Mouse (Mus musculus) kidney, adult 11 months (tissue): ENCODE data around the gene Slc41a1.
A peak's percentile ranks its signal among the peaks of the same experiment; 100 is the strongest.

ENCODE experiments used
- DNase-seq: peaks from one replicate; pipeline ENCODE4 v3.0.0; 2022

The Slc41a1 gene

GRCm38 (mm10) chr1:131828297-131829126 is 1.2 kb downstream of the Slc41a1 start:
- no peak for DNase-seq

DNA sequence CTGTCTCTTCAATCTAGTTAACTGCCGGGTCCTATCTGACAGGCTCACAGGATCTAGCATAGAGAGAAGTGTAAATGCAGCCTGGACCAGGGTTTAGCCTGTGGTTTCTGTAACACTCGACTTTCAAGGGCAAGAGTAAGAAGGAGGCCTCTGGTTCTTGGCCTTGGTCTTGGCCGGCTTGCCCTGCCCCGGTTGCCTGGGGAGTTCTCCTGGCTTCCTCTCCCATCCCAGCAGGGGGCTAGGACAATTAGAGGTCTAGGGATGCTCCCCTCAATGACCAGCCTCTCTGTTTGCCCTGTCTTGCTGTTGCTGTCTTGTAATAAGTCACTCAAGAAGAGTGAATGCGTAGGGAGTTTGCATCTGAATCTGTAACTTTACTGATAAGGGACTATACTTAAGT is 2.0 kb downstream of the Slc41a1 start:
- DNase-seq, result no peak

DNA sequence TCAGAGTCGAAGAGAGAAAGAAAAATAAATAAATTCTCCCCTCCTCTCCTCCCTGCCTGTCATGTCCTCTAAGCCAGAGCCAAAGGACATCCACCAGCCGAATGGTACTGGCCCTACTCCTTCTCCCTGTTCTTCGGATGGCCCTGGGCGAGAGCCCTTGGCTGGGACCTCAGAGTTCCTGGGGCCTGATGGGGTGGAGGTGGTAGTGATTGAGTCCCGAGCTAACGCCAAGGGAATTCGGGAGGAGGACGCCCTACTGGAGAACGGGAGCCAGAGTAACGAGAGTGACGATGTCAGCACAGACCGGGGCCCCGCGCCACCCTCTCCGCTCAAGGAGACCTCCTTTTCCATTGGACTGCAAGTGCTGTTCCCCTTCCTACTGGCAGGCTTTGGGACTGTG is 3.3 kb downstream of the Slc41a1 start:
- DNase-seq, result no peak

DNA sequence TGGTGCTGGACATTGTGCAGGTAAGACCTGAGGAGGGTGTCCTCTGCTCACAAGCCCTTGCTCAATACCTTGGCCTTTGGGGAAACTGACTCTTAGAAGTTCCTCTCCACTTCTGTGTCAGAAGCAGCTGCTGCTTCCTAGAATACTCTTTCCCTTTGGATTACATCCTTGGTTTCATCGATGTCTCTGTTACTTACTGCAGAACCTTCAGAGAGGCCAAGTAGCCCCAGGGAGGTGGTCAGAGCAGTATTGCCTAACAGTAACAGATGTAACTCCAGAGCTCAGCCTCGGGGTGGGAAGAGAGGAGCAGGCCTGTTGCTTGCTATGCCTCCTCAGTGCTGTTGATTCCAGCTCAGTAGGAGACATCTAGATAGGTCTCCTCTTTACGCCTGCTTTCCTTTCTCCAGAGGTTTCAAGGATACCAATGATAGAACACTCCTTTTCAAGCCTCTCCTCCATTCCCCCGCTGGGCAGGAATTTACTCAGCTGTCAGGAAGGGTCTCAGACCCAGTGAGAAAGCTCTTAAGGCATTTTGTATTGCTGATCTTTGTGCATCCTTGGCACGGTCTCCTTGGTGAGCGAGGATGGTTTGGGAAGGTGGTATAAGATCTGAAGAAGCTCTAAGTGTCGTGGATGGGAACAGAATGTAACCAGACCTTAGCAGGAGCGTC is 3.8 kb downstream of the Slc41a1 start:
- DNase-seq, result no peak

- DNase-seq, result no peak
Measured at GRCm38 (mm10) chr1:131837035-131837434, 9.7 kb downstream of the Slc41a1 start.

- no peak for DNase-seq
Measured at GRCm38 (mm10) chr1:131838542-131838941, 11.2 kb downstream of the Slc41a1 start.

DNA sequence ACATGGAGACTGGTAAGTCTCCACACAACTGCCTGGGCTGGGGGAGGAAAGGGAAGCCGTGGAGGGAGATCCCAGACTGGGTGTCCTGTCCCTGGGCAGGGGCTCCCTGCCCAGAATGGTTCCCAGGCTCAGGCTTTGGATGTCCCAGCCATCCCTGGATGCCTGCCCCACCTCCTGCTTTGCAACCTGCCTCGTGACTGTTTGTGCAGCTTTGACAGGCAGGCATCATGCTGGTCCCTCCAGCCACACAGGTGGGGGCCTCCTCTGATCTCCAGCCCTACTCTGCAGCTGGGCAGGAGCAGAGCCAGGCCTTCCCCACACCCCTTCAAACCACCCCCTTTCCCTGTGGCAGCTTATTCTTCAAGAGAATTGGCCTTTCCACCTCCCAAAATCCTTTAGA is 12.0 kb downstream of the Slc41a1 start:
- DNase-seq, result no peak

DNA sequence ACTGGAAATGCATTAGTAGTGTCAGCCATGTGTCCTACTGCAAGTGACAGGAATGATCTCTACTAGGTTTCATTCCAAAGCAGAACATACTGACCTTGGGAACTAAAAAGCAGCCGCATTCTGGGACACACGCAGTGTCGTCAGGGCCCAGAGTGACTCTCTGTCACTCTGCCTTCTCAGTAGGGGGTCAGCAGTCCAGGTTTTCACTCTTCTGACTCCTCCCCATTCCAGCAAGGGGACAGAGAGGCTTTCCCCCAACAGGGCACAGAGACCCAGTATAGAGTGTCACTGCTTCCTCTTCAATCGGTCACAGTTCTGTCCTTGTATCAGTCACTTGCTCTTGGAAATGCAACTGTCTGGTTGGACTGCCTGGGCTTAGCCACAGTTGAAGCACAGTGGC is 14.9 kb downstream of the Slc41a1 start:
- no peak for DNase-seq

DNA sequence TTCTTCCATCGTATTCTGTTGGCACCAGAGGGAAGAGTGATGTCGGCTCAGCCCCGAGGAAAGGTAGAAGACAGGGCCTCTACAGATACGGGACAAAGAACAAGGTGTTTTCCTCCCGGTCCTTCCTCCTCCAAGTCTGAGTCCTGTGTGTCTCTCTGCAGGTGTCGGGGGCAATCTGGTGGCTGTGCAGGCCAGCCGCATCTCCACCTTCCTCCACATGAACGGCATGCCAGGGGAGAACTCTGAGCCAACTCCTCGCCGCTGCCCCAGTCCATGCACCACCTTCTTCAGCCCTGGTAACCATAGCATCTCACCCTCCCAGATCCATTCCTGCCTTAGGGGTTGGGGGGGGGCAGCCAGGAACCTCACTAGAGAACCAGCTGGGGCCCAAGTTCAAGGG is 16.5 kb downstream of the Slc41a1 start:
- no peak for DNase-seq

DNA sequence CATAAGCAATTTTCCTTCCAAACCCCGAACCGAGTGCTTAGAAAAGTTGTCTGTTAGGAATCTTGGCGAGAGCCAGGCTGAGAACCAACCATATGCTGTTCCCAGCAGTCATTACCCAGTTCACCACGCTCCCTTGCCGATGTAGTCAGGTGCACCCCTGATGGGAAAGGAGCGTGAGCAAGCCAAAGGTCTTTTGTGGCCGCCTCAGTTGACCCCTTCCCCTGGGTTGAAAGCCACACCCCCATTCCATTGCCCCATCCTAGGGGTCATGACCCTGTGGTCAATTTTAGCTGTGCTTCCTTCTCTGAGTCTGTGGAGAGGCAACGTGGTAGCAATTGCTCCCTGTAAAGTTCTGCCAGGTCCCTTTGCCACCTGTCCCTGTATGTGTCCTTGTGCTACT is 17.6 kb downstream of the Slc41a1 start:
- no peak for DNase-seq

DNA sequence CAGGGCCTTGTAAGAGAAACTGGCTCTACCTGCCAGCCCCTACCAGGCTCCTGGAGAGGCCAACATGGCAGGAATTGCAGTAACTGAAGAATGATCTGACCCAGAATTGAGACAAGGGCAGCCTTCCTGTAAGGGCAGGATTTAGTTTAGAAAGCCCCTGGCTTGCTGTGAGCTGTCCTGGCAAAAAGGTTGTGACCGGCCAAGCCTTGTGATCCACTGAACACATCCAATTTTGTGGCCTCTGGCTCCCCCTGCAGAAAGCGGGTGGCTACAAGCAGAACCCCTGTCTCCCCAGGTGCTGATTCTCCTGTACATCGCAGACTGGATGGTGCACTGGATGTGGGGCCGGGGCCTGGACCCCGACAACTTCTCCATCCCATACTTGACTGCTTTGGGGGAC is 19.0 kb downstream of the Slc41a1 start:
- peak; percentile 44 for DNase-seq

DNA sequence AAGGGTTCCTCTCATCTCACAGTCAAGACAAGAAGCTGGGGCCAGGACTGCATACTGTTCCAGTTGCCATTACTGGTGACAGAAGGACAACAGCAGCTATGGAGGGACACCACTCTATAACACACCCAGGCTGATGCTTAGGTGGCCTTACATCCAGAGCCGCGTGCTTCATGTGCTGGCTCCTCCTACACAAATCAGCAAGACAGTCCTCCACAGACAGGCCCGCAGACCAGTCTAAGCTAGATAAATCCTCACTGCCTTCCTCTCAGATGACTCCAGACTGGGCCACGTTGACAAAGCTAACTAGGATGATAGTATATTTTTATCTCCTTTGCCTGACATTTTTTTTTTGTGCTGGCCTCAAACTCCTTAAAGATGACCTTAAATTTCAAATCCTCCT is 34.5 kb downstream of the Slc41a1 start:
- no peak for DNase-seq

- no peak for DNase-seq
Measured at GRCm38 (mm10) chr1:131865596-131865995, 38.3 kb downstream of the Slc41a1 start.

- no peak for DNase-seq
Measured at GRCm38 (mm10) chr1:131866304-131866999, 39.2 kb downstream of the Slc41a1 start.

- peak; percentile 91 for DNase-seq
Measured at GRCm38 (mm10) chr1:131867093-131867945, 40.0 kb downstream of the Slc41a1 start, which contains the start of gene Rab29. Rab29 (plus strand) TSS chr1:131867224.

- DNase-seq, result no peak
Measured at GRCm38 (mm10) chr1:131867946-131868290, 40.6 kb downstream of the Slc41a1 start.

DNA sequence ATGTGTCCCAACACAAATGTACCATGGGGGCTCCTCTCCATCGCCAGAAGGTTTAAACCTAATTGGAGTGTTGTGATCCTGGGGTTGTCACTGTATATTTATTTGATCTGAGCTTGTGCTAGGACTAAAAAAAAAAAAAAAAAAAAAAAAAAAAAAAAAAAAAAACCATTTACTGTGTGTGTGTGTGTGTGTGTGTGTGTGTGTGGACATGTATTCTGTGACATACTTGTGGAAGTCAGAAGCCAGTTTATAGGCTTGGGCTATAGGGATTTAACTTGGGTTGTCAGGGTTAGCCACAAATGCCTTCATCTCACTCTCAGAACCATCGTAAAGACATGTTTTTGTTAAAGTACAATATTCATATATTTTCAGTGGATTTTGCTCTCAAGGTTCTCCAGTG is 42.3 kb downstream of the Slc41a1 start:
- DNase-seq, result no peak

DNA sequence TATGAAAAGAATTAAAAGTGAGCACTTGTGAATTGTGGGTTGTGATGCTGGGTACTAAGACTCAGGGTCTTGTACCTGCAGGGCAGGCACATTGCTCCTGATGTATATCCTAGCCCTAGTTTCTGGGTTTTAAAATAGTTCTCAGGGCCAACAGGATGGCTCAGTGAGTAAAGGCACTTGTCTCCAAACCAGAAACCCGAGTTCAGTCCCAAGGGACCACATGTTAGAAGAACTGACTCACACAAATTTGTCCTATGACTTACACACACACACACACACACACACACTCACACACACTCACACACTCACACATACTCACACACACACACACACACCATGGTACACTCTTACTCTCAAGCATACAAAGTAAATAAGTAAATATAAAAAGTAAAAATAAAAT is 45.6 kb downstream of the Slc41a1 start:
- no peak for DNase-seq

- DNase-seq, result no peak
Measured at GRCm38 (mm10) chr1:131879816-131880215, 52.5 kb downstream of the Slc41a1 start.

DNA sequence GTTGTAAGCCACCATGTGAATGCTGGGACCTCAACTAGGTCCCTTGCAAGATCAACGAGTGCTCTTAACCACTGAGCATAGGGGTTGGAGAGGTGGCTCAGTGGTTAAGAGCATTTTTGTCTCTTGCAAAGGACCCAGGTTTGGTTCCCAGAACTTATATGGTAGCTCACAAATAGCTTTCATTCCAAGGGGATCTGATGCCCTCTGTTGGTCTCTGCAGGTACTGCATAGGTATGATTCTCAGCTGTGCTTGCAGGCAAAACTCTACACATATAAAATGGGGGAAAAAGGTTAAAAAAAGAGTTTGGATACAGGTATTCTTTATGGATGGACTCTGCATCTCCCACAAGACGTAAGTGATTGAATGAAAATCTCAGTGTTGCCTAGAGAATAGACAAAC is 55.5 kb downstream of the Slc41a1 start:
- no peak for DNase-seq

DNA sequence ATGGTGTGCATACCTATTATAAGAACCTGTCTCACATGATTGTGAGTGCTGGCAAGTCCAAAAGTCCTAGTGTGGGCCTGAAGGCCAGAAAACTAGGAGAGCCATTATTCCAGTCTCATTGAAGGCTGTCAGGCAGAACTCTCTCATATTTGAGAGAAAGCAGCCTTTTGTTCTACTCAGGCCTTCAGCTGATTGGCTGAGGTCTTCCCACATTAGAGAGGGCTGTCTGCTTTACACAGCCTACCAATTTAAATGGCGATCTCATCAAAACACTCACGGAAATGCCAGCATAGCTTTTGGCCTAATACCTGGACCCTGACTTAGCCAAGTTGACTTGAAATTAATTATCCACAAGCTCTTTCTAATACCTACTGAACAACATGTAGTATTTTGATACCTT is 58.9 kb downstream of the Slc41a1 start:
- DNase-seq, result no peak

GRCm38 (mm10) chr1:131886641-131887040 is 59.3 kb downstream of the Slc41a1 start:
- DNase-seq, result no peak
